In the genomic region with DNA sequence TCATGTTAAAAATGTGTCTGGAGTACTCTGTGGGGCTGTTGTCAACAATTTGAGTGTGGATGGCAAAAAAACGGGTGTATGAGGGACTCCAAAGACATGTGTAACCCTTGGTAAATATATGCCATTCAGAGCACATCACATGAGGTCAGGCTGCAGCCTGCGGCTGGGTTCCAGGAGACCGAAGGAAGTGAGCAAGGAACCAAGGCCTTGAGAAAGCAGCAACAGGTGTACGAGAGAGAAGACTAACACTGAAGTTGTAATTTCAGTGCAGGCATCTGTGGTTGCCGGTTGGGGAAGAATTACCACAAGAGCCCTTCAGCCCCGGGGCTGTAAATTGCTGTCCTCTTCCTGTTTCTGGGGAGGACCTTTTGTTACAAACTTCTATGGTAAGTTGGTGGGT, we compare ENCODE assay signal across 21 mouse cellular contexts.
DNase-seq lines count a peak whose midpoint lies in the region; TF ChIP-seq lines count a peak whose summit lies in the region.
"Had no signal": no experiment of that assay in that cellular context is flagged by ENCODE, and none has a peak within 500 bp of the region (broad histone marks: within the 10 kb centered on the region; RNA-seq: fewer than 3 reads in every experiment).

No protein-coding gene starts in this region.

- no peak for TF ChIP-seq CTCF in bone marrow, adult 2 months (IDR thresholded peaks at IDR 0.05; ENCODE audit: control insufficient read depth, insufficient read depth, low read length)

- H3K4me1 ChIP-seq in bone marrow, adult 2 months (ENCODE audit: control insufficient read depth, insufficient read depth, low read length): no peaks in the 10 kb centered on the region; the same call in 1 of the 2 replicates
- H3K4me1 ChIP-seq: embryonic facial prominence, embryonic 15.5 days; heart, embryonic 12.5 days; hindbrain, embryonic 13.5 days; intestine, embryonic 15.5 days; limb, embryonic 10.5 days; midbrain, embryonic 10.5 days had no signal

- WGBS in bone marrow, adult 2 months: 8% methylated on average over 6 of the region's 6 CpGs

- peak overlapping the region; percentile 18; the same call in 1 of the 2 replicates for H3K27ac ChIP-seq in bone marrow, adult 2 months (ENCODE audit: control insufficient read depth, insufficient read depth, low read depth, low read length, poor library complexity)
- H3K27ac ChIP-seq: embryonic facial prominence, embryonic 15.5 days; hindbrain, embryonic 13.5 days; intestine, embryonic 15.5 days; limb, embryonic 10.5 days; midbrain, embryonic 10.5 days; stomach, postnatal 0 days had no signal

- peak; percentile 38 for DNase-seq in A20 (ENCODE audit: low read depth, low spot score)
- DNase-seq in naive thymus-derived CD4-positive, alpha-beta T cell, adult 2 months (ENCODE audit: low read depth): peak; percentile 38
- DNase-seq in thymus, postnatal 14 days: peak; percentile 72
- no peak for DNase-seq in lung, postnatal 10 days
- DNase-seq in adrenal gland, adult 8-10 months: no peak
- DNase-seq in layer of hippocampus, adult 11-12 months (ENCODE audit: low spot score): no peak
- DNase-seq: adrenal gland, postnatal 25 days; cerebellum, adult 18-20 months; heart, adult 11 months; heart, postnatal 14 days; kidney, postnatal 4 days; lung, adult 18-20 months; right cerebral cortex, postnatal 25 days had no signal

- H3K4me3 ChIP-seq in bone marrow, adult 2 months (replicated peaks; ENCODE audit: control insufficient read depth, low read depth, low read length): no peak overlapping the region
- H3K4me3 ChIP-seq: embryonic facial prominence, embryonic 15.5 days; heart, embryonic 12.5 days; hindbrain, embryonic 13.5 days; intestine, embryonic 15.5 days; limb, embryonic 10.5 days; midbrain, embryonic 10.5 days had no signal

- TF ChIP-seq POLR2A in bone marrow, adult 2 months (IDR thresholded peaks at IDR 0.05; ENCODE audit: borderline replicate concordance, control insufficient read depth, low read depth, low read length): no peak

Comparison
In these comparisons a context has a peak if more than half of its experiments do, and no peak if none do; other contexts are left out.
1. DNase-seq: peak in A20 (single experiment), naive thymus-derived CD4-positive, alpha-beta T cell, adult 2 months (single experiment) and thymus, postnatal 14 days (single experiment); none in lung, postnatal 10 days (single experiment), adrenal gland, adult 8-10 months (single experiment) and layer of hippocampus, adult 11-12 months (single experiment).